Mouse (Mus musculus): Measurements from ENCODE around the gene Shank1. TPM values are rescaled to one million over a fixed set of nuclear protein-coding genes. Genes with fewer than 3 reads are reported as not detected.

Shank1 gene
- polyA plus RNA-seq, 1 experiment from 2014 or later: 0.55 TPM

- Histone ChIP-seq H3K9ac (ENCODE audit: low read length) (no peak overlapping the region), H3K4me3 (ENCODE audit: low read length) (no peak overlapping the region), H3K36me3 (ENCODE audit: control insufficient read depth, insufficient read depth) (no peaks in the 10 kb centered on the region), H3K27ac (ENCODE audit: low read length) (no peak overlapping the region), H3K4me1 (ENCODE audit: control insufficient read depth, insufficient read depth, low read length) (no peaks in the 10 kb centered on the region), H3K9me3 (replicated peaks; ENCODE audit: control insufficient read depth, low read length) (no peaks in the 10 kb centered on the region), H3K27me3 (ENCODE audit: control insufficient read depth, insufficient read depth, low read length) (peaks cover 64% of the 10 kb centered on the region), H3K4me2 (ENCODE audit: low read depth, low read length) (no peak overlapping the region)
- ATAC-seq (replicated peaks; ENCODE audit: extremely low read depth, insufficient read depth, low FRiP score): no peak
- WGBS: 56% methylated on average over 14 of the region's 14 CpGs
Observed at GRCm38 (mm10) chr7:44334139-44334538, 24.1 kb downstream of the Shank1 start.

- no peaks in the 10 kb centered on the region for H3K9me3 ChIP-seq (replicated peaks; ENCODE audit: control insufficient read depth, low read length)
- no peaks in the 10 kb centered on the region for H3K4me1 ChIP-seq (ENCODE audit: control insufficient read depth, insufficient read depth, low read length)
- H3K4me3 ChIP-seq (ENCODE audit: low read length): peak overlapping the region; percentile 33
- no peak overlapping the region for H3K27ac ChIP-seq (ENCODE audit: low read length)
- no peaks in the 10 kb centered on the region for H3K36me3 ChIP-seq (ENCODE audit: control insufficient read depth, insufficient read depth)
- WGBS: 4% methylated on average over 23 of the region's 40 CpGs
- H3K4me2 ChIP-seq (ENCODE audit: low read depth, low read length): peak overlapping the region; percentile 58
- H3K27me3 ChIP-seq (ENCODE audit: control insufficient read depth, insufficient read depth, low read length): peaks cover 73% of the 10 kb centered on the region
- no peak for ATAC-seq (replicated peaks; ENCODE audit: extremely low read depth, insufficient read depth, low FRiP score)
- no peak overlapping the region for H3K9ac ChIP-seq (ENCODE audit: low read length)
Observed at GRCm38 (mm10) chr7:44335031-44335878, 25.2 kb downstream of the Shank1 start.

GRCm38 (mm10) chr7:44336046-44337021 is 26.3 kb downstream of the Shank1 start:
- ATAC-seq (replicated peaks; ENCODE audit: extremely low read depth, insufficient read depth, low FRiP score): no peak
- Histone ChIP-seq H3K9me3 (replicated peaks; ENCODE audit: control insufficient read depth, low read length) (no peaks in the 10 kb centered on the region), H3K27me3 (ENCODE audit: control insufficient read depth, insufficient read depth, low read length) (peaks cover 80% of the 10 kb centered on the region), H3K9ac (ENCODE audit: low read length) (no peak overlapping the region), H3K4me2 (ENCODE audit: low read depth, low read length) (peak overlapping the region; percentile 58), H3K36me3 (ENCODE audit: control insufficient read depth, insufficient read depth) (no peaks in the 10 kb centered on the region), H3K4me1 (ENCODE audit: control insufficient read depth, insufficient read depth, low read length) (no peaks in the 10 kb centered on the region), H3K27ac (ENCODE audit: low read length) (no peak overlapping the region), H3K4me3 (ENCODE audit: low read length) (peak overlapping the region; percentile 33)
- 5% methylated on average over 34 of the region's 54 CpGs for WGBS

GRCm38 (mm10) chr7:44337121-44337849 is 27.2 kb downstream of the Shank1 start:
- no peak for ATAC-seq (replicated peaks; ENCODE audit: extremely low read depth, insufficient read depth, low FRiP score)
- Histone ChIP-seq H3K4me2 (ENCODE audit: low read depth, low read length) (no peak overlapping the region), H3K9me3 (replicated peaks; ENCODE audit: control insufficient read depth, low read length) (no peaks in the 10 kb centered on the region), H3K4me3 (ENCODE audit: low read length) (no peak overlapping the region), H3K36me3 (ENCODE audit: control insufficient read depth, insufficient read depth) (no peaks in the 10 kb centered on the region), H3K27ac (ENCODE audit: low read length) (no peak overlapping the region), H3K27me3 (ENCODE audit: control insufficient read depth, insufficient read depth, low read length) (peaks cover 77% of the 10 kb centered on the region), H3K4me1 (ENCODE audit: control insufficient read depth, insufficient read depth, low read length) (no peaks in the 10 kb centered on the region), H3K9ac (ENCODE audit: low read length) (no peak overlapping the region)
- 5% methylated on average over 32 of the region's 32 CpGs for WGBS

GRCm38 (mm10) chr7:44340226-44340625 is 30.2 kb downstream of the Shank1 start:
- WGBS: 56% methylated on average over 6 of the region's 6 CpGs
- Histone ChIP-seq H3K9ac (ENCODE audit: low read length) (no peak overlapping the region), H3K27ac (ENCODE audit: low read length) (no peak overlapping the region), H3K27me3 (ENCODE audit: control insufficient read depth, insufficient read depth, low read length) (peaks cover 63% of the 10 kb centered on the region), H3K36me3 (ENCODE audit: control insufficient read depth, insufficient read depth) (no peaks in the 10 kb centered on the region), H3K4me2 (ENCODE audit: low read depth, low read length) (no peak overlapping the region), H3K4me1 (ENCODE audit: control insufficient read depth, insufficient read depth, low read length) (no peaks in the 10 kb centered on the region), H3K9me3 (replicated peaks; ENCODE audit: control insufficient read depth, low read length) (no peaks in the 10 kb centered on the region), H3K4me3 (ENCODE audit: low read length) (no peak overlapping the region)
- no peak for ATAC-seq (replicated peaks; ENCODE audit: extremely low read depth, insufficient read depth, low FRiP score)

GRCm38 (mm10) chr7:44341119-44341518 is 31.1 kb downstream of the Shank1 start:
- Histone ChIP-seq H3K27me3 (ENCODE audit: control insufficient read depth, insufficient read depth, low read length) (peaks cover 57% of the 10 kb centered on the region), H3K4me3 (ENCODE audit: low read length) (no peak overlapping the region), H3K9ac (ENCODE audit: low read length) (no peak overlapping the region), H3K4me2 (ENCODE audit: low read depth, low read length) (no peak overlapping the region), H3K36me3 (ENCODE audit: control insufficient read depth, insufficient read depth) (no peaks in the 10 kb centered on the region), H3K27ac (ENCODE audit: low read length) (no peak overlapping the region), H3K9me3 (replicated peaks; ENCODE audit: control insufficient read depth, low read length) (no peaks in the 10 kb centered on the region), H3K4me1 (ENCODE audit: control insufficient read depth, insufficient read depth, low read length) (no peaks in the 10 kb centered on the region)
- ATAC-seq (replicated peaks; ENCODE audit: extremely low read depth, insufficient read depth, low FRiP score): no peak
- WGBS: 73% methylated on average over 10 of the region's 10 CpGs

DNA sequence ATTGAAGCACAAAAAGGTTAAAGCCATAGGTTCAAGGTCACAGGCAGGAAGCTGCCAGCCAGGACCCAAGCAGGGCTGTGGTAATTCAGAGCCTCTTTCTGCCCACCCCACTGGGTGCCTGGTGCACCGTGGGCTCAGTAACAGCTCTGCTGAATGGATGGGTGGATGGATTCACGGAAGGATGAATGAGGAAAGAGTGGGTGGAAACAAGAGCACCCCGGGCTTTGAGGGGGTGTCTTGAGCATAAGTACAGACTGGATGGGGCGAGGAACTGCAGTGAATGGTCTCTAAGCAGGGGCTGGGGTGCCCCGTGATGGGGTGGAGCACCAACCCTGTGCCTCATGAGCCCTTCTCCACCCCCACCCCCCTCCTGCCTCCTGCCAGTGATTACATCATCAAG is 31.7 kb downstream of the Shank1 start:
- WGBS: 60% methylated on average over 5 of the region's 5 CpGs
- H3K4me1 ChIP-seq (ENCODE audit: control insufficient read depth, insufficient read depth, low read length): no peaks in the 10 kb centered on the region
- H3K4me2 ChIP-seq (ENCODE audit: low read depth, low read length): no peak overlapping the region
- no peaks in the 10 kb centered on the region for H3K36me3 ChIP-seq (ENCODE audit: control insufficient read depth, insufficient read depth)
- no peak for ATAC-seq (replicated peaks; ENCODE audit: extremely low read depth, insufficient read depth, low FRiP score)
- no peaks in the 10 kb centered on the region for H3K9me3 ChIP-seq (replicated peaks; ENCODE audit: control insufficient read depth, low read length)
- H3K9ac ChIP-seq (ENCODE audit: low read length): no peak overlapping the region
- H3K27ac ChIP-seq (ENCODE audit: low read length): no peak overlapping the region
- peaks cover 54% of the 10 kb centered on the region for H3K27me3 ChIP-seq (ENCODE audit: control insufficient read depth, insufficient read depth, low read length)
- H3K4me3 ChIP-seq (ENCODE audit: low read length): no peak overlapping the region

- Histone ChIP-seq H3K4me2 (ENCODE audit: low read depth, low read length) (no peak overlapping the region), H3K4me1 (ENCODE audit: control insufficient read depth, insufficient read depth, low read length) (no peaks in the 10 kb centered on the region), H3K4me3 (ENCODE audit: low read length) (no peak overlapping the region), H3K9me3 (replicated peaks; ENCODE audit: control insufficient read depth, low read length) (no peaks in the 10 kb centered on the region), H3K36me3 (ENCODE audit: control insufficient read depth, insufficient read depth) (no peaks in the 10 kb centered on the region), H3K9ac (ENCODE audit: low read length) (no peak overlapping the region), H3K27ac (ENCODE audit: low read length) (no peak overlapping the region), H3K27me3 (ENCODE audit: control insufficient read depth, insufficient read depth, low read length) (peaks cover 36% of the 10 kb centered on the region)
- ATAC-seq (replicated peaks; ENCODE audit: extremely low read depth, insufficient read depth, low FRiP score): no peak
- 9% methylated on average over 11 of the region's 11 CpGs for WGBS
Observed at GRCm38 (mm10) chr7:44343459-44344015, 33.5 kb downstream of the Shank1 start.
